In the genomic region with DNA sequence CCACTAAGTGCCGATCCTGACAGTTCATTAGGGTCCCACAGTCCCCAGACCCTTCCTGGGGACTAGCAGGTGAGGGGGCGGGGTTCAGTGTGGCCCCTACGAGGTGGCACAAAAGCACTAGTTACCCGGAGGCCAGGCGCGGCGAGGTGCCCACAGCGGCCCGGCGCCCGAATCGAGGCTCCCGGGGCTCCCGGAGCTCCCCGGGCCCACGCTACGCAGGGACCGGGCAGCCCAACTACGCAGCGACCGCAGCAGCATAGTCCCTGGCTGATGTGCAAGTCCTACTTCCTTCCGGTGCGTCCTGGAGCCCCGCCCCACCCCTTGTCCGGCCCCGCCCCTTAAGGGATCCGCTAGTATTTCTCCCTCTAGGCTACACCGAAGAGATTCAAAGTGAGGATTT, we compare ENCODE assay signal across 8 mouse cellular contexts. TPM values are rescaled to one million over a fixed set of nuclear protein-coding genes. Genes with fewer than 3 reads are reported as not detected.
A peak's percentile ranks its signal among the peaks of the same experiment; 100 is the strongest.
DNase-seq lines count a peak whose midpoint lies in the region; ATAC-seq and TF ChIP-seq lines count a peak whose summit lies in the region.

A gene (minus strand): TSS at position 283 of the 400 bp plus-strand sequence.

- H3K9me3 ChIP-seq in heart, embryonic 10.5 days = no peaks in the 10 kb centered on the region
- H3K9me3 ChIP-seq in kidney, embryonic 15.5 days (replicated peaks) = no peaks in the 10 kb centered on the region

- H3K27ac ChIP-seq in heart, embryonic 10.5 days = peak within 1 kb of the TSS; percentile 90
- H3K27ac ChIP-seq in kidney, embryonic 15.5 days = no peak within 1 kb of the TSS; the same call in 1 of the 2 replicates

- peak; percentile 81 for ATAC-seq in erythroblast, adult 5-6 weeks (replicated peaks; ENCODE audit: low FRiP score, poor library complexity, severe bottlenecking)
- ATAC-seq in kidney, embryonic 15.5 days (replicated peaks; ENCODE audit: low FRiP score) = peak; percentile 85

- H3K4me3 ChIP-seq in heart, embryonic 10.5 days = peak within 1 kb of the TSS; percentile 81
- H3K4me3 ChIP-seq in kidney, embryonic 15.5 days (replicated peaks) = peak within 1 kb of the TSS; percentile 97

- H3K4me2 ChIP-seq in kidney, embryonic 15.5 days = peak within 1 kb of the TSS; percentile 86

- under 1% methylated on average over 28 of the region's 28 CpGs for WGBS in heart, embryonic 10.5 days
- under 1% methylated on average over 28 of the region's 28 CpGs for WGBS in kidney, embryonic 15.5 days

- DNase-seq in CD4-positive helper T cell, adult 2 months (ENCODE audit: low read depth, low spot score) = peak; percentile 89
- peak; percentile 93 for DNase-seq in brain, embryonic 14.5 days (ENCODE audit: low read depth)
- peak; percentile 94 for DNase-seq in heart, embryonic 10.5 days (ENCODE audit: low spot score)
- DNase-seq in liver = peak; percentile 93
- peak; percentile 20 to 53 for DNase-seq in monocyte, adult 2 months (ENCODE audit: low read depth in 1 of 2, low spot score in 2 of 2)
- peak; percentile 65 to 71 for DNase-seq in spleen, postnatal 14 days (ENCODE audit: low spot score in 2 of 2)

- peaks cover 23% of the 10 kb centered on the region for H3K4me1 ChIP-seq in heart, embryonic 10.5 days
- peaks cover 35% of the 10 kb centered on the region for H3K4me1 ChIP-seq in kidney, embryonic 15.5 days

- H3K9ac ChIP-seq in kidney, embryonic 15.5 days = peak within 1 kb of the TSS; percentile 88

- TF ChIP-seq POLR2A in brain, embryonic 14.5 days (IDR thresholded peaks at IDR 0.05; ENCODE audit: borderline replicate concordance, extremely low read depth, insufficient read depth, insufficient read length, poor library complexity, severe bottlenecking) = peak; percentile 82

- no peaks in the 10 kb centered on the region for H3K27me3 ChIP-seq in heart, embryonic 10.5 days (ENCODE audit: insufficient read depth, poor library complexity, severe bottlenecking)
- H3K27me3 ChIP-seq in kidney, embryonic 15.5 days = no peaks in the 10 kb centered on the region

- H3K36me3 ChIP-seq in heart, embryonic 10.5 days = no peaks in the 10 kb centered on the region; the same call in 1 of the 2 replicates
- H3K36me3 ChIP-seq in kidney, embryonic 15.5 days = peaks cover 10% of the 10 kb centered on the region

- no peak for TF ChIP-seq CTCF in brain, embryonic 14.5 days (IDR thresholded peaks at IDR 0.05; ENCODE audit: borderline replicate concordance, extremely low read depth, insufficient read depth, insufficient read length)

RNA-seq across cellular contexts. Expression of the gene that starts here (rescaled TPM):
- 41.2 and 42.7 TPM in 2 replicates for polyA plus RNA-seq in brain, embryonic 14.5 days (2012; rRNA removed)
- total RNA-seq in erythroblast, adult 5-6 weeks (2015; ENCODE audit: low replicate concordance) = 7.1 and 13.2 TPM in 2 replicates
- 3.1 and 7.1 TPM in 2 replicates for total RNA-seq in erythroblast, adult 5-6 weeks (2017; ENCODE audit: low replicate concordance)
- 13.0 and 17.3 TPM in 2 replicates for polyA plus RNA-seq in heart, embryonic 10.5 days (2016; fragmentation: Nextera tagmentation; extraction: Ambion mirVana)
- 19.7 and 21.0 TPM in 2 replicates for polyA plus RNA-seq in kidney, embryonic 15.5 days (2015; fragmentation: Nextera tagmentation; extraction: Ambion mirVana)

Comparison
In these comparisons a context has a peak if more than half of its experiments do, and no peak if none do; other contexts are left out.
1. DNase-seq: peak in every context shown above with its lines; median percentile 94 in heart, embryonic 10.5 days; 93 in brain, embryonic 14.5 days; 93 in liver; 89 in CD4-positive helper T cell, adult 2 months; 68 in spleen, postnatal 14 days; 36 in monocyte, adult 2 months.